Mouse (Mus musculus) megakaryocyte, embryonic 14.5 days (primary cell): ENCODE measurements around the gene Gm14412. TPM values are rescaled to one million over a fixed set of nuclear protein-coding genes. Genes with fewer than 3 reads are reported as not detected.
A peak's percentile ranks its signal among the peaks of the same experiment; 100 is the strongest.
"Not testable (repeated sequence)": the region's sequence is repeated elsewhere in the genome, so short reads cannot be mapped to it uniquely, and the experiment has no call there.

Source experiments
- H3K27me3 ChIP-seq: replicated peaks from 2 replicates; pipeline ENCODE3; 2012; ENCODE audit warnings: inconsistent platforms
- H3K36me3 ChIP-seq: replicated peaks from 2 replicates; pipeline ENCODE3; 2012; ENCODE audit warnings: low read length, inconsistent platforms, mixed read lengths
- H3K4me1 ChIP-seq: 2 replicates; pipeline ENCODE4 v1.6.1; 2012; ENCODE audit warnings: inconsistent platforms
- H3K4me3 ChIP-seq: replicated peaks from 2 replicates; pipeline ENCODE3; 2012; ENCODE audit warnings: moderate library complexity, mild to moderate bottlenecking, inconsistent platforms
- H3K9me3 ChIP-seq: 2 replicates; pipeline ENCODE4 v1.6.1; 2012; ENCODE audit warnings: inconsistent platforms
- FLI1 ChIP-seq: IDR thresholded peaks from 2 replicates; pipeline ENCODE4 v1.6.1; 2012; ENCODE audit warnings: low read length, inconsistent platforms, mixed read lengths
- GATA1 ChIP-seq: IDR thresholded peaks from 3 replicates; pipeline ENCODE4 v1.6.1; 2012; ENCODE audit warnings: mixed read lengths, low read length, inconsistent platforms, borderline replicate concordance
- polyA plus RNA-seq: library from polyadenylated mRNA; stranded (reverse); fragments of >175 nt; gene quantifications from 2 replicates; pipeline ENCODE4 v1.2.3, GENCODE M21; 2012; ENCODE audit warnings: low replicate concordance; ENCODE audit not compliant: insufficient read depth

Gene Gm14412
- polyA plus RNA-seq = not detected in 2 replicates

GRCm38 (mm10) chr2:177324257-177324733 is at the start of gene Gm14412:
Gm14412 (minus strand) TSS chr2:177324307.
- not testable (repeated sequence) for H3K4me1 ChIP-seq, H3K27me3 ChIP-seq, H3K36me3 ChIP-seq, H3K4me3 ChIP-seq
- peaks cover 27% of the 10 kb centered on the region for H3K9me3 ChIP-seq

DNA sequence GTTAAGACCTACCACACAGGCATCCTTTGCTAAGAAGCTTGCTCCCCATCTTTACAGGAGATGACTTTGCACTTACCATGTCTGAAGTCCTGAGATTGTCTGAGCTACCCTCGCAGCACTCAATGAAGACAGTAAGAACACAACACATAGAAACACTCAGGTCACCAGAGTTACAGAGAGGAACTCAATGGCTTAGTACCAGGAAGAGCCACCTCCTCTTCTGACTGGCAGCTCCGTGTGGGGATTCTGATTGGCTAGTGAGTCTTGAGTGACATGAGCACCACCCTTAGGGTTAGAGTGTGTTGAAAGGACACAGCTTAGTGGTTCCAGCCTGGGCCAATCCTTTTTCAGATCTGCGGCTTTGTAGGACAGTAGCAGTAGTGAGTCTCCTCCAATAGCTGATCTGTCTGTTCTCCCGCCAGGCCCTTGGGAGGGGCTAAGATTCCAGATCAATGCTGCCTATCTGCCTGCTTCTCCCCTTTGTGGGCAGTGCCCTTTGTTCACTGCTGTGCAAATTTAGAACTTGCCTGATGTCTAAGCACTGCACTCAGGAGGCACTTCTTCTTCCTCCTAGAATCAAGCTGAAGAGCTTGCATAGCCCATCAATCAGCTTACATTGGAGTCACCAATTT is 5.7 kb upstream of the Gm14412 start:
- H3K4me3 ChIP-seq, H3K36me3 ChIP-seq, H3K27me3 ChIP-seq, H3K4me1 ChIP-seq: not testable (repeated sequence)
- peaks cover 12% of the 10 kb centered on the region for H3K9me3 ChIP-seq

- H3K36me3 ChIP-seq, H3K4me3 ChIP-seq, H3K27me3 ChIP-seq, H3K4me1 ChIP-seq: not testable (repeated sequence)
- peaks cover 35% of the 10 kb centered on the region for H3K9me3 ChIP-seq
These were observed 2.7 kb downstream of the Gm14412 start for GRCm38 (mm10) chr2:177321361-177321760.

- not testable (repeated sequence) for H3K36me3 ChIP-seq, H3K27me3 ChIP-seq, H3K4me1 ChIP-seq
- peak overlapping the region; percentile 40 for H3K4me3 ChIP-seq
- H3K9me3 ChIP-seq = peaks cover 35% of the 10 kb centered on the region
These were observed 3.3 kb downstream of the Gm14412 start for GRCm38 (mm10) chr2:177320786-177321320.

GRCm38 (mm10) chr2:177318996-177319395 is 5.1 kb downstream of the Gm14412 start:
- no peak for TF ChIP-seq GATA1
- TF ChIP-seq FLI1 = no peak
- Histone ChIP-seq H3K9me3 (peaks cover 31% of the 10 kb centered on the region), H3K4me3 (no peak overlapping the region), H3K4me1 (0 out of 2 replicates have a peak, but pooled peaks cover 5% of the 10 kb centered on the region), H3K36me3 (no peaks in the 10 kb centered on the region), H3K27me3 (no peaks in the 10 kb centered on the region)

DNA sequence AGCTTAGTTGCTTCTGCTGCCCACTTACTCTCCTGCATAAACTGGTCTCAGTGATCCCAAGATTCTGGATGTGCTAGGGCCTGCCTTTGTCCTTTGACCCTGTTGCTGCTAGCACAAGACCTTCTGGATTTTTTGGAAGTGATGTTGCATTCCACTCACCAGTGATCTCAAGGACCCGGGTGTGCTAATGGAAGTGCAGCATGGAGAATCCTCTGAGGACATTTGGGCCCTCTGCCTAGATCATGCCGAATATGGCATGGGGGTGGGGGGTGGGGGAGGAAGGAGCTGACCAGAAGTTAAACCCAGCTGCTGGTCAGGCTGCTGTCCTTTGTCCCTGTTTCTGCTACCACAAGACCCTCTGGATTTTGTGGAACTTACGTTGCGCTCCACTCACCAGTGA is 14.5 kb downstream of the Gm14412 start:
- not testable (repeated sequence) for H3K36me3 ChIP-seq, H3K4me1 ChIP-seq, H3K27me3 ChIP-seq, H3K9me3 ChIP-seq, H3K4me3 ChIP-seq

GRCm38 (mm10) chr2:177304980-177305379 is 19.1 kb downstream of the Gm14412 start:
- not testable (repeated sequence) for H3K4me3 ChIP-seq, H3K4me1 ChIP-seq, H3K27me3 ChIP-seq, H3K36me3 ChIP-seq, H3K9me3 ChIP-seq

DNA sequence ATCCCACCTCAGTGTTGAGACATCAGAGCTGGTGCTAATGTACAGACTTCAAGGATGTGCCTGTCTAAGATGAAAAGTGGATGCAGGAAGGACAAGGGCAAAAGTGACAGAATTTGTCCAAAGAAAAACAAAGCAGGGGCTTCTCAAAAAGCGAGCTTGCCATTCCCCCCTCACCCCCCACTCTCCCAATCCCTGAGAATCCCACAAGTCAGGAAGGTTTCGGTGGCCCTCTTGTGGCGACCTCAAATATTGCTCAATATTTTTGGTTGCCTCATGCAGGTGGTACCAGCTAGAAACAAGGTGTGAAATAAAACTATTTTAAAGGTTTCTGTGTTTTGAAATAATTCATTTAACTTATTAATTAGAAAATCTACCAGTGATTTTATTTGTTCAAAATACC is 40.4 kb downstream of the Gm14412 start:
- H3K36me3 ChIP-seq, H3K4me3 ChIP-seq, H3K27me3 ChIP-seq, H3K4me1 ChIP-seq, H3K9me3 ChIP-seq: not testable (repeated sequence)

DNA sequence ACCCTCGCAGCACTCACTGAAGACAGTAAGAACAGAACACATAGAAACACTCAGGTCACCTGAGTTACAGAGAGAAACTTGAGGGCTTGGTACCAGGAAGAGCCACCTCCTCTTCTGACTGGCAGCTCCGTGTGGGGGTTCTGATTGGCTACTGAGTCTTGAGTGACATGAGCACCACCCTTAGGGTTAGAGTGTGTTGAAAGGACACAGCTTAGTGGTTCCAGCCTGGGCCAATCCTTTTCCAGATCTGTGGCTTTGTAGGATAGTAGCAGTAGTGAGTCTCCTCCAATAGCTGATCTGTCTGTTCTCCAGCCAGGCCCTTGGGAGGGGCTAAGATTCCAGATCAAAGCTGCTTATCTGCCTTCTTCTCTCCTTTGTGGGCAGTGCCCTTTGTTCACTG is 46.4 kb downstream of the Gm14412 start:
- H3K36me3 ChIP-seq, H3K4me1 ChIP-seq, H3K4me3 ChIP-seq, H3K9me3 ChIP-seq, H3K27me3 ChIP-seq: not testable (repeated sequence)

DNA sequence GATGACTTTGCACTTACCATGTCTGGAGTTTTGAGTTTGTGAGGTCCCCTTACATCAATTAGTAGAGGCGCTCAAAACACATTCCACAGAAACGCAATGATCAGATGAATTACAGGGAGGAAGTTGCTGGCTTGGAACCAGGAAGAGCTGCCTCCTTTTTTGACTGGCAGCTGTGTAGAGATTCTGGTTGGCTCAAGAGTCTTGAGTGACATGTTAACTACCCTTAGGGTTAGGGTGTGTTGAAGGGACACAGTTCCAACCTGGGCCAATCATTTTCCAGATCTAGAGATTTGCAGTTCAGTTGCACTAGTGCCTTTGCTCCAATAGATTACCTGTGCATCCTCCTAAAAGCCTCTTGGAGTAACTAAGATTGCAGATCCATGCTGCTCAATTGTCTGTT is 51.9 kb downstream of the Gm14412 start:
- not testable (repeated sequence) for H3K9me3 ChIP-seq, H3K4me1 ChIP-seq, H3K27me3 ChIP-seq, H3K4me3 ChIP-seq, H3K36me3 ChIP-seq

GRCm38 (mm10) chr2:177266936-177267335 is 57.2 kb downstream of the Gm14412 start, which contains the start of gene Gm14409:
Gm14409 (minus strand) TSS chr2:177267036.
- not testable (repeated sequence) for H3K4me3 ChIP-seq

More at GRCm38 (mm10) chr2:177266936-177267335, 57.2 kb downstream of the Gm14412 start, which contains the start of gene Gm14409:
- H3K27me3 ChIP-seq, H3K9me3 ChIP-seq, H3K4me1 ChIP-seq, H3K36me3 ChIP-seq: not testable (repeated sequence)

Other genes with a start within 250 kb of the Gm14412 start
- not detected in 2 replicates for gene Gm14401, start 250.0 kb downstream of the Gm14412 start, polyA plus RNA-seq
- gene Gm14410, start 117.9 kb downstream of the Gm14412 start, polyA plus RNA-seq = 7.5 TPM in 1 of 2 replicates, not detected in the other
- gene Gm14409, start 57.3 kb downstream of the Gm14412 start, polyA plus RNA-seq = not detected in 2 replicates
- not detected in 2 replicates for gene Gm14418, start 74.0 kb upstream of the Gm14412 start, polyA plus RNA-seq
- gene Zfp970, start 140.4 kb upstream of the Gm14412 start, polyA plus RNA-seq = 0.48 TPM in 1 of 2 replicates, not detected in the other
- gene Gm14403, start 173.9 kb upstream of the Gm14412 start, polyA plus RNA-seq = not detected in 2 replicates